Mouse (Mus musculus): ENCODE data around the gene Trim8.

Gene Trim8

GRCm38 (mm10) chr19:46503351-46504084 is 2.0 kb downstream of the Trim8 start:
- CTCF ChIA-PET = interaction anchor here (0.6 to 1.7 kb wide), 6 partner anchors 18 to 483 kb away, joined by 3 to 9 read pairs (median 4); no protein-coding TSS in a partner anchor

GRCm38 (mm10) chr19:46504085-46504552 is 2.6 kb downstream of the Trim8 start:
- CTCF ChIA-PET = interaction anchor here (0.6 to 1.7 kb wide), 2 partner anchors 11 to 20 kb away, joined by 3 read pairs; no protein-coding TSS in a partner anchor

GRCm38 (mm10) chr19:46504822-46505417 is 3.4 kb downstream of the Trim8 start:
- CTCF ChIA-PET = interaction anchor here (1.0 kb wide), 1 partner anchor 13 kb away, joined by 3 read pairs; no protein-coding TSS in a partner anchor

- CTCF ChIA-PET = interaction anchor here (0.6 to 1.0 kb wide), 2 partner anchors 12 to 95 kb away, joined by 3 read pairs; no protein-coding TSS in a partner anchor
These were observed 4.3 kb downstream of the Trim8 start for GRCm38 (mm10) chr19:46505646-46506371.

GRCm38 (mm10) chr19:46506372-46506717 is 4.8 kb downstream of the Trim8 start:
- CTCF ChIA-PET = interaction anchor here (0.6 kb wide), 1 partner anchor 94 kb away, joined by 3 read pairs; no protein-coding TSS in a partner anchor

- CTCF ChIA-PET = no interaction called here
These were observed 5.7 kb downstream of the Trim8 start for GRCm38 (mm10) chr19:46507181-46507581.

GRCm38 (mm10) chr19:46507806-46508205 is 6.3 kb downstream of the Trim8 start:
- CTCF ChIA-PET = no interaction called here

- CTCF ChIA-PET = interaction anchor here (1.2 kb wide), 1 partner anchor 9 kb away, joined by 3 read pairs; no protein-coding TSS in a partner anchor
These were observed 7.2 kb downstream of the Trim8 start for GRCm38 (mm10) chr19:46508738-46509137.

GRCm38 (mm10) chr19:46509202-46509601 is 7.7 kb downstream of the Trim8 start:
- CTCF ChIA-PET = interaction anchor here (0.6 to 1.2 kb wide), 2 partner anchors 8 to 54 kb away, joined by 3 to 8 read pairs; no protein-coding TSS in a partner anchor

GRCm38 (mm10) chr19:46509736-46510135 is 8.2 kb downstream of the Trim8 start:
- CTCF ChIA-PET = interaction anchor here (0.6 to 1.2 kb wide), 3 partner anchors 8 to 53 kb away, joined by 3 to 14 read pairs (median 8); no protein-coding TSS in a partner anchor

GRCm38 (mm10) chr19:46510401-46510800 is 8.9 kb downstream of the Trim8 start:
- CTCF ChIA-PET = interaction anchor here (0.6 kb wide), 2 partner anchors 18 to 434 kb away, joined by 5 to 14 read pairs; no protein-coding TSS in a partner anchor

GRCm38 (mm10) chr19:46510824-46511223 is 9.3 kb downstream of the Trim8 start:
- CTCF ChIA-PET = interaction anchor here (0.6 kb wide), 1 partner anchor 435 kb away, joined by 5 read pairs; no protein-coding TSS in a partner anchor

GRCm38 (mm10) chr19:46511263-46511662 is 9.8 kb downstream of the Trim8 start:
- CTCF ChIA-PET = no interaction called here

- CTCF ChIA-PET = interaction anchor here (0.7 kb wide), 1 partner anchor 10 kb away, joined by 3 read pairs; no protein-coding TSS in a partner anchor
These were observed 12.9 kb downstream of the Trim8 start for GRCm38 (mm10) chr19:46514387-46514786.

GRCm38 (mm10) chr19:46515287-46515821 is 13.9 kb downstream of the Trim8 start:
- CTCF ChIA-PET = interaction anchor here (0.7 kb wide), 1 partner anchor 11 kb away, joined by 3 read pairs; no protein-coding TSS in a partner anchor

GRCm38 (mm10) chr19:46516667-46517528 is 15.4 kb downstream of the Trim8 start:
- CTCF ChIA-PET = interaction anchor here (0.7 to 1.1 kb wide), 2 partner anchors 8 to 104 kb away, joined by 3 to 5 read pairs; no protein-coding TSS in a partner anchor

GRCm38 (mm10) chr19:46517529-46518351 is 16.2 kb downstream of the Trim8 start:
- CTCF ChIA-PET = interaction anchor here (0.8 to 1.1 kb wide), 2 partner anchors 8 to 13 kb away, joined by 3 read pairs; no protein-coding TSS in a partner anchor

GRCm38 (mm10) chr19:46518352-46518787 is 16.9 kb downstream of the Trim8 start:
- CTCF ChIA-PET = interaction anchor here (0.8 kb wide), 1 partner anchor 13 kb away, joined by 3 read pairs; no protein-coding TSS in a partner anchor
